7 mouse cellular contexts compared by ENCODE assay signal in the genomic region with DNA sequence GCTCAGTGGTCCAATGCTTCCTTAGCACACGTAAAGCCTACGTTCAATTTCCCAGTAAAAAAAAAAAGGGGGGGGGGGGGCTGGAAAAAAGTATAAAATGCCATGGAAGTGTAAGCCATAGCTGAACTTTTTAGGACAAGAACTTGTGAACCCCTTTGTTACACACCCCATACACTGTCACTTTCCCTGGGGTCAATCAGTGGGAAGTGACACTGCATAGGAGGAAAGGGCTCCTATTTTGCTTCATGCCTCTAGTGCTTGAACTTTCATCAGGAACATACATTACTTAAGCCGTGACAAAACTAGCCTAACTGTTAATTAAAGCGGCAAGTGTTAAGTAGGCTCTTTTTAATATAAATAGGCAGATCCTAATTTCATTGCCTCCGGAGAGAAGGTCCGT. TPM values are rescaled to one million over a fixed set of nuclear protein-coding genes. Genes with fewer than 3 reads are reported as not detected.
DNase-seq lines count a peak whose midpoint lies in the region; ATAC-seq and TF ChIP-seq lines count a peak whose summit lies in the region.

No protein-coding gene starts in this region.

- DNase-seq in lung, postnatal 36 days, result no peak
- no peak for DNase-seq in forebrain, embryonic 10.5 days (ENCODE audit: extremely low spot score, low spot score)
- no peak for DNase-seq in cerebellum, postnatal 25 days
- no peak for DNase-seq in layer of hippocampus, adult 9-10 months (ENCODE audit: low spot score)

- TF ChIP-seq CTCF in small intestine, adult 2 months (IDR thresholded peaks at IDR 0.05; ENCODE audit: extremely low read depth, insufficient read length, insufficient replicate concordance, low read depth, low read length), result no peak

- H3K4me1 ChIP-seq in lung, embryonic 15.5 days, result peaks cover 16% of the 10 kb centered on the region
- H3K4me1 ChIP-seq in forebrain, embryonic 10.5 days, result peaks cover 19% of the 10 kb centered on the region
- peaks cover 8% of the 10 kb centered on the region; the same call in 1 of the 2 replicates for H3K4me1 ChIP-seq in limb, embryonic 12.5 days (replicated peaks)
- peaks cover 7% of the 10 kb centered on the region for H3K4me1 ChIP-seq in small intestine, adult 2 months (ENCODE audit: control insufficient read depth, insufficient read depth, insufficient read length, low read length)

- ATAC-seq in lung, embryonic 15.5 days (ENCODE audit: borderline replicate concordance, extremely low read depth, low FRiP score, low TSS enrichment), result no peak
- no peak for ATAC-seq in limb, embryonic 12.5 days (ENCODE audit: insufficient number of reproducible peaks, insufficient read depth, low FRiP score, low TSS enrichment, low read depth)

- H3K4me2 ChIP-seq in lung, embryonic 15.5 days, result peak overlapping the region; percentile 69
- peak overlapping the region; percentile 81 for H3K4me2 ChIP-seq in limb, embryonic 12.5 days

- peak overlapping the region; percentile 47; the same call in 1 of the 2 replicates for H3K9ac ChIP-seq in lung, embryonic 15.5 days
- H3K9ac ChIP-seq in limb, embryonic 12.5 days (replicated peaks), result 0 out of 2 replicates have a peak overlapping the region, but pooled peaks have one; percentile 37

- H3K27me3 ChIP-seq in lung, embryonic 15.5 days, result no peaks in the 10 kb centered on the region
- no peaks in the 10 kb centered on the region for H3K27me3 ChIP-seq in forebrain, embryonic 10.5 days (ENCODE audit: poor library complexity, severe bottlenecking)
- no peaks in the 10 kb centered on the region for H3K27me3 ChIP-seq in limb, embryonic 12.5 days
- H3K27me3 ChIP-seq in small intestine, adult 2 months (ENCODE audit: control insufficient read depth, insufficient read depth, low read length), result no peaks in the 10 kb centered on the region

- H3K36me3 ChIP-seq in lung, embryonic 15.5 days, result no peaks in the 10 kb centered on the region
- H3K36me3 ChIP-seq in forebrain, embryonic 10.5 days (replicated peaks), result peaks cover 7% of the 10 kb centered on the region; the same call in 1 of the 2 replicates
- no peaks in the 10 kb centered on the region for H3K36me3 ChIP-seq in limb, embryonic 12.5 days
- peaks cover 2% of the 10 kb centered on the region; the same call in 1 of the 2 replicates for H3K36me3 ChIP-seq in small intestine, adult 2 months (ENCODE audit: control insufficient read depth, insufficient read depth, low read length)

- TF ChIP-seq POLR2A in small intestine, adult 2 months (IDR thresholded peaks at IDR 0.05; ENCODE audit: low read depth, low read length), result no peak

- H3K4me3 ChIP-seq in lung, embryonic 15.5 days, result peak overlapping the region; percentile 74
- H3K4me3 ChIP-seq in forebrain, embryonic 10.5 days, result peak overlapping the region; percentile 78
- peak overlapping the region; percentile 65 for H3K4me3 ChIP-seq in limb, embryonic 12.5 days (replicated peaks)
- peak overlapping the region; percentile 95 for H3K4me3 ChIP-seq in small intestine, adult 2 months (ENCODE audit: low read depth, low read length)

- peak overlapping the region; percentile 78 for H3K27ac ChIP-seq in lung, embryonic 15.5 days
- peak overlapping the region; percentile 89 for H3K27ac ChIP-seq in forebrain, embryonic 10.5 days
- H3K27ac ChIP-seq in limb, embryonic 12.5 days, result peak overlapping the region; percentile 78
- no peak overlapping the region for H3K27ac ChIP-seq in small intestine, adult 2 months (ENCODE audit: insufficient read depth, low read depth, low read length)

- WGBS in lung, embryonic 15.5 days, result 28% methylated on average over 6 of the region's 6 CpGs
- 34% methylated on average over 6 of the region's 6 CpGs for WGBS in forebrain, embryonic 10.5 days
- WGBS in limb, embryonic 12.5 days, result 28% methylated on average over 6 of the region's 6 CpGs
- 38% methylated on average over 6 of the region's 6 CpGs for WGBS in small intestine, adult 2 months

- no peaks in the 10 kb centered on the region for H3K9me3 ChIP-seq in lung, embryonic 15.5 days
- H3K9me3 ChIP-seq in forebrain, embryonic 10.5 days, result no peaks in the 10 kb centered on the region
- no peaks in the 10 kb centered on the region for H3K9me3 ChIP-seq in limb, embryonic 12.5 days

RNA-seq across cellular contexts. Expression of gene Lpcat3, which starts 0.8 kb away (rescaled TPM):
- polyA plus RNA-seq in lung, embryonic 15.5 days (2015; fragmentation: Nextera tagmentation; extraction: Ambion mirVana), result 56.8 and 61.9 TPM in 2 replicates
- polyA plus RNA-seq in forebrain, embryonic 10.5 days (2016; fragmentation: Nextera tagmentation; extraction: Ambion mirVana), result 38.8 and 44.1 TPM in 2 replicates
- polyA plus RNA-seq in limb, embryonic 12.5 days (2016; fragmentation: Nextera tagmentation; extraction: Ambion mirVana), result 46.9 and 49.1 TPM in 2 replicates
- polyA plus RNA-seq in small intestine, adult 2 months (2012; rRNA removed), result 127 and 323 TPM in 2 replicates

RNA-seq across cellular contexts. Expression of gene C1s2, which starts 26.1 kb away (rescaled TPM):
- polyA plus RNA-seq in lung, embryonic 15.5 days (2015; fragmentation: Nextera tagmentation; extraction: Ambion mirVana), result 0.07 TPM in 1 of 2 replicates, not detected in the other
- polyA plus RNA-seq in forebrain, embryonic 10.5 days (2016; fragmentation: Nextera tagmentation; extraction: Ambion mirVana), result 0.05 TPM in 1 of 2 replicates, not detected in the other
- polyA plus RNA-seq in limb, embryonic 12.5 days (2016; fragmentation: Nextera tagmentation; extraction: Ambion mirVana), result 0.08 TPM in 1 of 2 replicates, not detected in the other
- not detected in 2 replicates for polyA plus RNA-seq in small intestine, adult 2 months (2012; rRNA removed)

RNA-seq across cellular contexts. Expression of gene Emg1, which starts 50.0 kb away (rescaled TPM):
- polyA plus RNA-seq in lung, embryonic 15.5 days (2015; fragmentation: Nextera tagmentation; extraction: Ambion mirVana), result 199 and 200 TPM in 2 replicates
- 255 and 270 TPM in 2 replicates for polyA plus RNA-seq in forebrain, embryonic 10.5 days (2016; fragmentation: Nextera tagmentation; extraction: Ambion mirVana)
- 199 and 219 TPM in 2 replicates for polyA plus RNA-seq in limb, embryonic 12.5 days (2016; fragmentation: Nextera tagmentation; extraction: Ambion mirVana)
- polyA plus RNA-seq in small intestine, adult 2 months (2012; rRNA removed), result 26.8 and 34.9 TPM in 2 replicates

RNA-seq across cellular contexts. Expression of gene Phb2, which starts 50.1 kb away (rescaled TPM):
- 327 and 340 TPM in 2 replicates for polyA plus RNA-seq in lung, embryonic 15.5 days (2015; fragmentation: Nextera tagmentation; extraction: Ambion mirVana)
- 490 and 492 TPM in 2 replicates for polyA plus RNA-seq in forebrain, embryonic 10.5 days (2016; fragmentation: Nextera tagmentation; extraction: Ambion mirVana)
- polyA plus RNA-seq in limb, embryonic 12.5 days (2016; fragmentation: Nextera tagmentation; extraction: Ambion mirVana), result 358 and 367 TPM in 2 replicates
- 87.7 and 122 TPM in 2 replicates for polyA plus RNA-seq in small intestine, adult 2 months (2012; rRNA removed)
